Mouse (Mus musculus) adrenal gland, postnatal 4 days (tissue): ENCODE measurements around the gene Zfp980. TPM values are rescaled to one million over a fixed set of nuclear protein-coding genes. Genes with fewer than 3 reads are reported as not detected.
A peak's percentile ranks its signal among the peaks of the same experiment; 100 is the strongest.
"Not testable (repeated sequence)": the region's sequence is repeated elsewhere in the genome, so short reads cannot be mapped to it uniquely, and the experiment has no call there.

ENCODE experiments used
- DNase-seq, 2 experiments: peaks; one replicate each; pipeline ENCODE4 v3.0.0; 2021 to 2022; ENCODE audit warnings: low spot score in 2 of 2, mixed read lengths in 2 of 2
- long read RNA-seq, 2 experiments: library from polyadenylated mRNA; stranded (forward); transcript quantifications; one replicate each; pipeline ENCODE4 v2.0.0; 2021
- total RNA-seq, 2 experiments: library from RNA; stranded (reverse); gene quantifications; 2 replicates each; pipeline ENCODE4 v1.2.3; 2021

The Zfp980 gene
- under 1 TPM; 0.14 to 0.34 TPM for total RNA-seq
- long read RNA-seq, experiment 1, partial matches to known transcripts = 0 of 1 reads
- long read RNA-seq, experiment 1, other reads (novel, unspliced or antisense) = 1 of 1 reads
- long read RNA-seq, experiment 2 = 0 reads

DNA sequence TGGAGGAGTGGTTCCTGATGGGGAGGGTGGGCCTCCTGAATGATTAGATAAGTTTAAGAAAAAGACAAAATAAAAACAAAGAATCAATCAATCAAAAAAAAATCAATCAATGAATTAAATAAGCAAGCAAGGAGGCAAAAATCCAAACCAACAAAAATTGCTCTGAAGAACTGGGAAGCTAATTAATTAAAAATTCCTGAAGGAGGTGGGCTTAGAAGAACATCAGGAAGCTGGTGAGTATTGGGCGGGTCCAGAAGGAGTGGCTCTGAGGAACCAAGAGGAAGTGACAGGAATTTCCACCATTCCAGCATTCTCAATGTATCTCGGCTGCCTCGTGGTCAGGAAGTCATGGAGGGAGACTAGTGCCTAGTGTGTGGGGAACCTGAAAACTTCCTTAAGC, at the start of gene Zfp980:
Gene Zfp980, plus strand, starts transcription at position 301 of the 400 bp plus-strand sequence.
- not testable (repeated sequence) for DNase-seq

DNA sequence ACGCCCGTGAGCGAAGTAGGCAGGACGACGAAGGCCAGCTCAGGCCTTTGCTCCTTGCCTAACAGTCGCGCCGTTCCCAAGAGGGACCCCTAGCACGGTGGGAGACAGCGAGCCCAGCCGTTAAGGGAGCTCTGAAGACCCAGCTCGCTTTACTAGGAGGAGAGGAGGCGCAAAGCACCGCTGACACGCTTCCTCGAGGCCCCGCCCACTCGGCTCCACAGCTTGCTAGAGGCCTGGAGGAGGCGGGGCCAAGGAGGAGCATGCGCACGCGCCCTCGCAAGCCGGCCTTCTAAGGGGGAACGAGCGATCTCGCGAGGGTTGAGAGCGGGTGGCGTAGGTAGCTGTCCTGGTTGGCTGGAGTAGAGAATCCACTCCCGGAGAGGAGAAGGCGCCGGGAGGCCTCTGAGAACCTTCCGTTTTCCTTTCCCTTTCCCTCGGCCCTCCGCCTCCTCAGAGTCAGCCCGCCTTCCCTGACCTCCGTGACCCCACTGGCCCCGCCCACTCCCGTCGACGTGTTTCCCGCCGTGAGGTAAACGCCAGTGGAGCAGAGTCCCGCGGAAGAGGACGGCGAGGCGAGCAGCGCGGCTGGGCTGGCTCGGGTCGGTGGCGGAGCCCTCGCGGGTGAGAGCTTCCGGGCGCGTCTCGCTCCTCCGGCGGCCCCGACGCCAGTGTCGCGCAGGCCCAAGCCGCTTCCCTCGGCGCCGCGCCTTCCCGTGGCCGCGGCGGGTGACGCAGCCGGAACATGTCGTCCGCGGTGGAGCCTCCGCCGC, 29.9 kb upstream of the Zfp980 start:
- not testable (repeated sequence) for DNase-seq

DNA sequence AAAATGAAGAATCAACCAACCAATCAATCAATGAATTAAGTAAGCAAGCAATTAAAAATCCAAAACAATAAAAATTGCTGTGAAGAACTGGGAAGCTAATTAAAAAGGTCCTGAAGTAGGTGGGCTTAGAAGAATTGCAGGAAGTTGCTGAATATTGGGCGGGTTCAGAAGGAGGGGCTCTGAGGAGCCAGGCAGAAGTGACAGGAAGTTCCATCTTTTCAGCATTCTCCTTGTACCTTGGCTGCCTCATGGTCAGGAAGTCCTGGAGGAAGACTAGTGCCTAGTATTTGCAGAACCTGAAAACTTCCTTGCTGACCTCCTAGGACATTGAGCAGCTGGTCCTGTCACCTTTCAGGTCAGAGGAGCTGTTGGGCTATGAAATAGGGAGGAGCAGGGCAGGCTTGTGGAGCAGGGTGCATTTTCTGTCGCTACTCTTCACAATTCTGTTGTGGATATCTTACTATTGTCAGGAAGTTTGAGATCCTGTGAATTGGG, 3.8 kb downstream of the Zfp980 start:
- not testable (repeated sequence) for DNase-seq

DNA sequence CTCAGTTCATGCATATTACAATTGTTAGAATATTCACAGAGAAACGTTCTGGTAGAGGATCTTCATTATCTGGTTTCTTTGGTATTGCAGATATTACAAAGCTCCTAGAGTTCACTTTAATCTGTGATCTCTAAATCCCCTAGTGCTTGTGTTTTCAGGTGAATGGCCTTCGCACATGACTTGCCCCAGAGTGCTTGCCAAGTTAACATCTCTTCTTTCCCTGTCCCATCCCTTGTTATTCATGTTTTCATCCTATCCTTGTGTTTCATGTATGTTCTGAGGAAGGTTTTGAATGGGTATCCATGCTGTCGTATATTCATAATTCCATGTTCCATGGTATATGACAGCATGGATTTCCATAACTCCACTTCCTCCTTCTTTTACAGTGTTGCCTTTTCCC, 9.7 kb downstream of the Zfp980 start:
- peak in 1 of 2 experiments; percentile 6 for DNase-seq

DNA sequence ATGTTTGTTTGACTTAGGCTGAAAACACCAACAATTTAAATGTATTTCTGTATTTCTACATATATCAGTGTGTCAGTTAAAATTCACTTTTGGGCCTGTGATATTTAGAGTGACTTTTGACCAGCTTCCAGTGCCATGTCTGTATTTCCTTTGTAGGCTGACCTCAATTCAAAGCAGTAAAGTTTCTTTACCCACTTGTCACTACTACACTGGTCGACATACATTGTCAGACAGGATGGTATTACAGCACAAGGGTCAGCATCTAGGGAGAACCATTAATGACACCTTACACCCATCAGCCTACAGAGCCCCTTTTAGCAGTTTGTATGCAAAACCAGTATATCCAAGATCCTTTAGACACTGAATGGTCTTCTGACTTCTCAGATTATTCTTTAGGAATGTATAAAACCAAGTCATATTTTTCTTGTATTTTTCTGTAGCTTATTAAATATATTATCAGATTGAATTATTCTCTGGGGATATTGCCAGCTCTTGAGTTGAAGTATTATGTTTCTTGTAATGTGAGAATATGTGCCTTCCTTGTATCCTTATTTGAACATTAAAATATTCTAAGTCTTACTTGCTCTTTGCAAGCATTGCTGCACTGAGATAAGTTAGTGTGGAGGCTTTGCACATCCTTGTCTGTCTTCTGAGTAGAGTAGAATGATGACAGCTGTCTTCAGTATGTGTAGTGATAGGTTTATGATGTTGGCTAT, 10.3 kb downstream of the Zfp980 start:
- not testable (repeated sequence) for DNase-seq

DNA sequence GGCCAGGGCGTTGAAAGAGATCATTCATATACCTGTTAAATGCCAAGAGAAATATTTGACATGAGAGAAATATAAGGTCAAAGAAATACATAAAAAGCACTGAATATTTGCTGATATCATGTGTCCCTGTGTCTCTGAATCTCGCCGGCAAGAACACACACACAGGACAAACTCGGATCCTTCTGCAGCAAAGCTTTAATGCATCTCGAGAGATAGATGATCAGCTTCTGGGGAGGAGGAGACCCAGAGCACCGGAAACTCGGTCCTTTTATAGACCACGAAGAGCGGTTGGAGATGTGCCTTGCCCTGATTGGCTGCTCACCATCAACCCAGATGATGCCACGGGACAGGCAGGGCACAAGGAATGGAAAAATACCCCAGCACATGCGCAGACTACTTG, 11.5 kb downstream of the Zfp980 start:
- DNase-seq = not testable (repeated sequence)

DNA sequence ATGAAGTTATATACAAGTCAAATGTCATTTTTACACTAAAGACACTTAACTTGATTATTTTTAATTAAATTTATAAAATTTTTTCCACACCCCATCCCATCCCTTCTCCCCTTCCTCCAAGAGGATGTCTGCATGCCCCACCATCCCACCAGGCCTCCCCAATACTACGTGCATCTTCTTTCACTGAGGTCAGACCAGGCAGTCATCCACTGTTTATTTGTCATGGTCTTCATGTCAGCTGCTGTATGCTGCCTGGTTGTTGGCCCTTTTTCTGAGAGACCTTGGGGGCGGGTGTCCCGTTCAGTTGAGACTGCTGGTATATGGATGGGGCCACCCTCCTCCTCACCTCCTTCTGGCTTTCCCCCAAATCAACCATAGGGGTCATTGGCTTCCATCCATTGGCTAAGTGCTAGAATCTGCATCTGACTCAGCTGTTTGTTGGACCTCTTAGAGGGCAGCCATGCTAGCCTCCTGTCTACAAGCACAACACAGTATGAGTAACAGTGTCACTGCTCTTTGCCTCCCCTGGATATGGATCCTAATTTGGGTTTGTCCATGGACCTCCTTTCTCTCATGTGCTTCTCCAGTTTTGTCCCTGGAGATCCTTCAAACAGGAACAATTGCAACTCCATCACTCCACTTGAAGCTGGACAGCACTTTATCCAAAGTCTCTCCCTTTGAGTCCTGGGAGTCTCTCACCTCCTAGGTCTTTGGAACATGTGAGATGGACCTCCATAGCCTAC, 12.7 kb downstream of the Zfp980 start:
- DNase-seq = not testable (repeated sequence)

DNA sequence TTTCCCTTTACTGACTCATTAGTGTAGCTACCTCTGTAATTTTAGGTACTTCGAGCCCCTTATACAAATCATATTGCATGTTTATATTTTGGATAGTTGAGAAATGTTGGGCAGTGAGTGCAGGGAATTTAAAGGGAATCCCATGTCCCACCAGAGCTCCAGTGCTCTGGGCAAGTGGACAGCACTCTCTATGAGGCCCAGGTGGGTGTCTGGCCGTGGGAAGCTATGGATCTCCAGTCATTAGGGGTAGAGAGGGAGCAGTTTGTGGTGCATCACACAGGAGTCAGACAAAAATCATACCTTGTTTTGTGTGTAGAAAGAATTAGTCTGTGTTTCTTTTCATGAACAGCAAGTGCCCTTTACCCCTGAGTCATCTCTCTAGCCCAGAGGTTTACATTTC, 15.6 kb downstream of the Zfp980 start:
- DNase-seq = not testable (repeated sequence)

DNA sequence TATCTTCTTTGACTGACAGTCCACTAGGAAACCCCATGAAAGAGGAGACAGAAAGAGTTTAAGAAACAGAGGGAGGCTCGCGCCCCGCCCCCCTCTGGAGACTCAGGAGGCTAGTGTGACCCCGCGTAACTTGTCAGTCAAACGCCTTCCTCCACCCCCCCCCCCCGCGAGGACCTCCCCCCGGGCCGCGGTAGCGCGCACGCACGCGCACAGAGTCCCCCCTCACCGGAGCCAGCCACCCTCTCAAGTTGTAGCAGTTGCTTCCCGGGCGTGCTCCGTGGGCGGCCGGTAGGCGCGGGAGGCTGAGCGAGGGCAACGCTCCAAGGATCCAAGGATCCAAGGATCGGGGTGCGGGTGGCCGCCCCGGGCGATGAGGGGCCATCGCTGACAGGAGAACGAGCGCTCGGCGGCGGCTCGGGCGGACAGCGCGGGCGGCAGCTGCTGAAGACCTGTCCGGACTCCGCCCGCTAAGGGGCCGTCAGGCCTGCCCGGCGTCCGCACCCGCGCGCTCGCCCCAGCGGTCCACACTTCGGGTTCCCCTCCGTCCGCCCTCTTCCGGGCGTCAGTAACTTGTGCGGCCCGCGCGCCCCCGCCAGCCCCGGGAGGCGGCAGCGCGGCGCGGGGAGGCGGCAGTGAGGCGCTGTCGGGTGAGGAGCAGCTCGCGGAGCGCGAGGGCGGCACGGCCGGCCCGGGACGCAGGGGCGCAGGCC, 74.6 kb downstream of the Zfp980 start:
- DNase-seq = peak in 1 of 2 experiments; percentile 2

DNA sequence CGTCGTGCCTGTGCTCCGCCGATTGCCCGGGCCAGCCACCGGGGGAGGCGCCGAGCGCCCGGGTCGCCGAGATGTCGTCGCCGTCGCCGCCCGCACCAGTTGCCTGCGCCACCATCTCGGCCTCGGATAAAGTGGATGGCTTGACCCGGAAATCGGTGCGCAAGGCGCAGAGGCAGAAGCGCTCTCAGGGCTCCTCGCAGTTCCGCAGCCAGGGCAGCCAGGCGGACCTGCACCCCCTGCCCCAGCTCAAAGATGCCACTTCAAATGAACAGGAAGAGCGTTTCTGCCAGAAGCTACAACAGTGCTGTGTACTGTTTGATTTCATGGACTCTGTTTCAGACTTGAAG, 75.1 kb downstream of the Zfp980 start:
- not testable (repeated sequence) for DNase-seq

Other genes with a start within 250 kb of the Zfp980 start
- 1 to 10 TPM; 2.7 to 3.4 TPM for gene Zfp990, start 159.9 kb upstream of the Zfp980 start, total RNA-seq
- gene Gm13212, start 85.5 kb upstream of the Zfp980 start, total RNA-seq = 1 to 10 TPM; 6.2 to 7.8 TPM
- gene Zfp986, start 198.1 kb downstream of the Zfp980 start, total RNA-seq = not detected